Comparison of ENCODE assay signal across 8 mouse cellular contexts in genomic region chr7:79274473-79275010, GRCm38 (mm10). TPM values are rescaled to one million over a fixed set of nuclear protein-coding genes. Genes with fewer than 3 reads are reported as not detected.
A peak's percentile ranks its signal among the peaks of the same experiment; 100 is the strongest.
DNase-seq lines count a peak whose midpoint lies in the region; ATAC-seq lines count a peak whose summit lies in the region.

No protein-coding gene starts in this region.

- peak overlapping the region; percentile 88 for H3K4me3 ChIP-seq in kidney, embryonic 16.5 days (ENCODE audit: low read length)
- H3K4me3 ChIP-seq in embryonic facial prominence, embryonic 12.5 days = peak overlapping the region; percentile 83
- H3K4me3 ChIP-seq in hindbrain, embryonic 16.5 days (ENCODE audit: low read length) = peak overlapping the region; percentile 81
- peak overlapping the region; percentile 84 for H3K4me3 ChIP-seq in midbrain, embryonic 15.5 days

- H3K4me1 ChIP-seq in kidney, embryonic 16.5 days (ENCODE audit: insufficient read depth, low read length) = peaks cover 59% of the 10 kb centered on the region
- H3K4me1 ChIP-seq in embryonic facial prominence, embryonic 12.5 days = peaks cover 50% of the 10 kb centered on the region
- H3K4me1 ChIP-seq in hindbrain, embryonic 16.5 days (ENCODE audit: control insufficient read depth, insufficient read depth, low read depth, low read length) = peaks cover 37% of the 10 kb centered on the region
- peaks cover 55% of the 10 kb centered on the region for H3K4me1 ChIP-seq in midbrain, embryonic 15.5 days

- H3K4me2 ChIP-seq in kidney, embryonic 16.5 days (replicated peaks; ENCODE audit: low read depth, low read length) = peak overlapping the region; percentile 76
- H3K4me2 ChIP-seq in embryonic facial prominence, embryonic 12.5 days (replicated peaks) = peak overlapping the region; percentile 72
- H3K4me2 ChIP-seq in hindbrain, embryonic 16.5 days (ENCODE audit: low read length) = peak overlapping the region; percentile 85
- H3K4me2 ChIP-seq in midbrain, embryonic 15.5 days = peak overlapping the region; percentile 83

- H3K9ac ChIP-seq in kidney, embryonic 16.5 days (replicated peaks; ENCODE audit: low read length) = peak overlapping the region; percentile 83; the same call in 1 of the 2 replicates
- no peak overlapping the region for H3K9ac ChIP-seq in embryonic facial prominence, embryonic 12.5 days
- H3K9ac ChIP-seq in hindbrain, embryonic 16.5 days (ENCODE audit: low read depth, low read length) = peak overlapping the region; percentile 76
- peak overlapping the region; percentile 90 for H3K9ac ChIP-seq in midbrain, embryonic 15.5 days

- 57% methylated on average over 8 of the region's 8 CpGs for WGBS in kidney, embryonic 16.5 days
- 75% methylated on average over 8 of the region's 8 CpGs for WGBS in embryonic facial prominence, embryonic 12.5 days
- WGBS in hindbrain, embryonic 16.5 days = 61% methylated on average over 8 of the region's 8 CpGs
- 77% methylated on average over 8 of the region's 8 CpGs for WGBS in midbrain, embryonic 15.5 days

- no peaks in the 10 kb centered on the region for H3K9me3 ChIP-seq in kidney, embryonic 16.5 days (ENCODE audit: low read length)
- H3K9me3 ChIP-seq in embryonic facial prominence, embryonic 12.5 days = no peaks in the 10 kb centered on the region
- H3K9me3 ChIP-seq in hindbrain, embryonic 16.5 days (ENCODE audit: control insufficient read depth, low read length) = no peaks in the 10 kb centered on the region
- H3K9me3 ChIP-seq in midbrain, embryonic 15.5 days = no peaks in the 10 kb centered on the region

- peak overlapping the region; percentile 74; the same call in 1 of the 2 replicates for H3K27ac ChIP-seq in kidney, embryonic 16.5 days (ENCODE audit: low read length)
- no peak overlapping the region for H3K27ac ChIP-seq in embryonic facial prominence, embryonic 12.5 days
- peak overlapping the region; percentile 89; the same call in 1 of the 2 replicates for H3K27ac ChIP-seq in hindbrain, embryonic 16.5 days (ENCODE audit: low read depth, low read length)
- no peak overlapping the region for H3K27ac ChIP-seq in midbrain, embryonic 15.5 days

- intact Hi-C loops in gastrocnemius, postnatal 36 days (cut with DNase I) = loop anchor here (10.0 kb wide), 1 partner anchor 190 kb away; the partner anchor contains the start of gene Polg

- H3K36me3 ChIP-seq in kidney, embryonic 16.5 days (ENCODE audit: insufficient read depth, low read length) = no peaks in the 10 kb centered on the region
- H3K36me3 ChIP-seq in embryonic facial prominence, embryonic 12.5 days = no peaks in the 10 kb centered on the region
- H3K36me3 ChIP-seq in hindbrain, embryonic 16.5 days (ENCODE audit: control insufficient read depth, insufficient read depth, low read length) = no peaks in the 10 kb centered on the region
- no peaks in the 10 kb centered on the region for H3K36me3 ChIP-seq in midbrain, embryonic 15.5 days (replicated peaks)

- H3K27me3 ChIP-seq in kidney, embryonic 16.5 days (ENCODE audit: insufficient read depth, low read length) = no peaks in the 10 kb centered on the region
- no peaks in the 10 kb centered on the region for H3K27me3 ChIP-seq in embryonic facial prominence, embryonic 12.5 days
- no peaks in the 10 kb centered on the region for H3K27me3 ChIP-seq in hindbrain, embryonic 16.5 days (replicated peaks; ENCODE audit: control insufficient read depth, insufficient read depth, low read length)
- H3K27me3 ChIP-seq in midbrain, embryonic 15.5 days (replicated peaks) = no peaks in the 10 kb centered on the region

- no peak for DNase-seq in kidney, adult 18-20 months
- no peak for DNase-seq in gastrocnemius, postnatal 36 days
- DNase-seq in retina, postnatal 1 day = no peak
- no peak for DNase-seq in adrenal gland, postnatal 25 days

- ATAC-seq in kidney, embryonic 16.5 days (ENCODE audit: low FRiP score, low TSS enrichment) = no peak
- no peak for ATAC-seq in embryonic facial prominence, embryonic 12.5 days (ENCODE audit: insufficient number of reproducible peaks, insufficient read depth, low FRiP score, low TSS enrichment)
- no peak for ATAC-seq in hindbrain, embryonic 16.5 days
- no peak for ATAC-seq in midbrain, embryonic 15.5 days (replicated peaks)

RNA-seq across cellular contexts. Expression of gene Abhd2, which starts 1.5 kb away (rescaled TPM):
- polyA plus RNA-seq in kidney, embryonic 16.5 days (2015; fragmentation: Nextera tagmentation; extraction: Ambion mirVana) = 11.0 and 13.1 TPM in 2 replicates
- 11.0 and 11.9 TPM in 2 replicates for polyA plus RNA-seq in embryonic facial prominence, embryonic 12.5 days (2016; fragmentation: Nextera tagmentation; extraction: Ambion mirVana)
- polyA plus RNA-seq in hindbrain, embryonic 16.5 days (2015; fragmentation: Nextera tagmentation; extraction: Ambion mirVana) = 16.3 and 21.4 TPM in 2 replicates
- 16.8 and 18.2 TPM in 2 replicates for polyA plus RNA-seq in midbrain, embryonic 15.5 days (2015; fragmentation: Nextera tagmentation; extraction: Ambion mirVana)
- total RNA-seq in gastrocnemius, postnatal 36 days (2021) = 1 to 10 TPM; 4.8 to 5.1 TPM
- total RNA-seq in adrenal gland, postnatal 25 days (2021) = 1,323 and 1,340 TPM in 2 replicates

Comparison
In these comparisons a context has a peak if more than half of its experiments do, and no peak if none do; other contexts are left out.
1. H3K27ac ChIP-seq: peak in kidney, embryonic 16.5 days (single experiment) and hindbrain, embryonic 16.5 days (single experiment); none in embryonic facial prominence, embryonic 12.5 days (single experiment) and midbrain, embryonic 15.5 days (single experiment).
2. Peak in every context shown above with its lines, with median percentiles within 50 percentile points of each other: H3K4me2 ChIP-seq and H3K4me3 ChIP-seq.